Mouse (Mus musculus) kidney, postnatal 14 days (tissue): ENCODE measurements at regions not wholly inside any gene's neighbourhood (a gene's known extent, or its start where the extent isn't known, plus 50 kb on each side); places are given as distances from the start of the nearest gene placed in this dataset.
"Not testable (repeated sequence)": the region's sequence is repeated elsewhere in the genome, so short reads cannot be mapped to it uniquely, and the experiment has no call there.

Experiments
- DNase-seq: peaks from one replicate; pipeline ENCODE4 v3.0.0; 2022; ENCODE audit warnings: mixed read lengths

- DNase-seq, result no peak
Observed at GRCm38 (mm10) chr10:91443321-91443720, 262.2 kb upstream of the Tmpo start.

GRCm38 (mm10) chr10:91440051-91440450 lies 258.9 kb upstream of the Tmpo start:
- no peak for DNase-seq

GRCm38 (mm10) chr10:91437917-91438316 lies 256.8 kb upstream of the Tmpo start:
- no peak for DNase-seq

GRCm38 (mm10) chr10:91436091-91436569 lies 255.0 kb upstream of the Tmpo start:
- peak; percentile 4 for DNase-seq

GRCm38 (mm10) chr10:91430281-91430680 lies 249.2 kb upstream of the Tmpo start:
- DNase-seq, result no peak

- DNase-seq, result no peak
Observed at GRCm38 (mm10) chr10:91426584-91426983, 245.5 kb upstream of the Tmpo start.

GRCm38 (mm10) chr10:91425625-91426385 lies 244.7 kb upstream of the Tmpo start:
- DNase-seq, result not testable (repeated sequence)

GRCm38 (mm10) chr10:91424786-91425185 lies 243.7 kb upstream of the Tmpo start:
- no peak for DNase-seq

- DNase-seq, result no peak
Observed at GRCm38 (mm10) chr10:91387255-91387654, 206.1 kb upstream of the Tmpo start.

GRCm38 (mm10) chr10:91384372-91384771 lies 203.3 kb upstream of the Tmpo start:
- peak; percentile 29 for DNase-seq

- DNase-seq, result no peak
Observed at GRCm38 (mm10) chr10:91376683-91377082, 195.6 kb upstream of the Tmpo start.

GRCm38 (mm10) chr10:91367488-91367887 lies 186.4 kb upstream of the Tmpo start:
- no peak for DNase-seq

- DNase-seq, result no peak
Observed at GRCm38 (mm10) chr10:91362587-91362986, 181.5 kb upstream of the Tmpo start.

- no peak for DNase-seq
Observed at GRCm38 (mm10) chr10:91361621-91362020, 180.5 kb upstream of the Tmpo start.

- no peak for DNase-seq
Observed at GRCm38 (mm10) chr10:91345465-91345864, 164.3 kb upstream of the Tmpo start.

GRCm38 (mm10) chr10:91342083-91342482 lies 161.0 kb upstream of the Tmpo start:
- no peak for DNase-seq

- no peak for DNase-seq
Observed at GRCm38 (mm10) chr10:91339361-91339760, 158.2 kb upstream of the Tmpo start.

- DNase-seq, result no peak
Observed at GRCm38 (mm10) chr10:91326661-91327312, 145.7 kb upstream of the Tmpo start.

GRCm38 (mm10) chr10:91326144-91326655 lies 145.1 kb upstream of the Tmpo start:
- no peak for DNase-seq

- DNase-seq, result peak; percentile 7
Observed at GRCm38 (mm10) chr10:91321226-91321625, 140.1 kb upstream of the Tmpo start.

- DNase-seq, result no peak
Observed at GRCm38 (mm10) chr10:91319442-91320112, 138.5 kb upstream of the Tmpo start.

GRCm38 (mm10) chr10:91314441-91314840 lies 133.3 kb upstream of the Tmpo start:
- DNase-seq, result peak; percentile 58

GRCm38 (mm10) chr10:91313316-91313715 lies 132.2 kb upstream of the Tmpo start:
- DNase-seq, result peak; percentile 63
